Mouse (Mus musculus) kidney, adult 2 months (tissue): Measurements from ENCODE around the gene Slc41a2. TPM values are rescaled to one million over a fixed set of nuclear protein-coding genes. Genes with fewer than 3 reads are reported as not detected.

Source experiments
- DNase-seq: peaks from one replicate; pipeline ENCODE4 v3.0.0; 2021
- H3K27ac ChIP-seq: fragments of 200-500 bp; 2 replicates; pipeline ENCODE4 v1.5.1; 2012; ENCODE audit warnings: low read depth, low read length, control low read depth, inconsistent platforms; ENCODE audit not compliant: insufficient read depth
- H3K27me3 ChIP-seq: fragments of 200-500 bp; replicated peaks from 2 replicates; pipeline ENCODE4 v1.6.1; 2012; ENCODE audit warnings: mild to moderate bottlenecking, moderate library complexity, low read length, inconsistent platforms; ENCODE audit not compliant: control insufficient read depth, insufficient read depth
- H3K36me3 ChIP-seq: fragments of 200-500 bp; 2 replicates; pipeline ENCODE4 v1.6.1; 2012; ENCODE audit warnings: mild to moderate bottlenecking, moderate library complexity, low read length, inconsistent platforms; ENCODE audit not compliant: control insufficient read depth, insufficient read depth
- H3K4me1 ChIP-seq: fragments of 200-500 bp; 2 replicates; pipeline ENCODE4 v1.6.1; 2011; ENCODE audit warnings: low read length; ENCODE audit not compliant: control insufficient read depth, insufficient read depth
- H3K4me3 ChIP-seq: fragments of 200-500 bp; 2 replicates; pipeline ENCODE4 v1.5.1; 2011; ENCODE audit warnings: mild to moderate bottlenecking, low read depth, low read length, control low read depth; ENCODE audit not compliant: insufficient read depth
- CTCF ChIP-seq: fragments of 200-500 bp; conservative IDR thresholded peaks from 2 replicates; pipeline ENCODE4 v1.5.1; 2011; ENCODE audit warnings: low read depth, mild to moderate bottlenecking, control low read depth, low read length, moderate library complexity, mixed read lengths; ENCODE audit not compliant: insufficient read depth, insufficient read length
- POLR2A ChIP-seq: fragments of 200-500 bp; IDR thresholded peaks from one replicate; pipeline ENCODE4 v1.6.1; 2011; ENCODE audit warnings: low read depth, low read length, control low read depth
- WGBS: fragments of 180-500 bp; shearing (Covaris S2); methylation state at CpG from one replicate; pipeline ENCODE4 v1.1.7; 2018; 5-methylcytosine and 5-hydroxymethylcytosine counted together
- polyA plus RNA-seq: library from polyadenylated mRNA; depleted of rRNA; stranded (reverse); fragments of >200 nt; gene quantifications from 2 replicates; pipeline ENCODE4 v1.2.3, GENCODE M21; 2012; rRNA removed

Gene Slc41a2
- polyA plus RNA-seq, 1 experiment, result 6.4 TPM

DNA sequence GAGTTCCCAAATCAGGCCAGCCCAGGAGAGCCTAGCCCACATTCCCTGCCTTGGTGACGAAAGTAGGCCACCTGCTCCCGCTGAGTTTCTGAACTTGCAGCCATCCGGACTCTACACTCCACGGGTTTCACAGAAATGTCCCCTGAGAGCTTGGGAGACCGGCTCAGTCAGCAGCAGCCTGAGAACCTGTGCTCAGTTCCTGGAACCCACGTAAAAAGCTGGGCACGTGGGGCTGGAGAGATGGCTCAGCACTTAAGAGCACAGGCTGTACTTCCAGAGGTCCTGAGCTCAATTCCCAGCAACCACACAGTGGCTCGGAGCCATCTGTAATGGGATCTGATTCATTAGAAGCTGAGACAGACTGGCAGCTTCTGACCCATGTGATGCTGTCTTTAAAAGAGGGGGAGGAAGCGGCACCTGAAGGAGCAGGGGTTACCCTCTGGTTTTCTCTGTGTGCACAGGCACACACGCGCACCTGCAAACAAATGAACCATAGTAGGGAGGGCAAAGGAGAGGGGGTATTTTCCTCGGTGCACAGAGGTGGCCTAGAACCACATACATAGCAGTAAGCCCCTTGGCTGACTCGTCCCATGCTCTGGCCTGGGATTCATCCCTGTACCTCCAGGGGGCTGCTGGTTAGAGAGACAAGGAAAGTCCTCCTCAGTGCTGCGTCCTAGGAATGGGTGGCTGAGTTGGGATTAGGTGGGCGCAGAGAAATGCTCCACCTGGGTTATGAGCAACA lies 155.7 kb downstream of the Slc41a2 start:
- Histone ChIP-seq H3K4me1 (peaks cover 28% of the 10 kb centered on the region), H3K36me3 (no peaks in the 10 kb centered on the region), H3K27ac (no peak overlapping the region; the same call in 1 of the 2 replicates), H3K4me3 (no peak overlapping the region), H3K27me3 (no peaks in the 10 kb centered on the region)
- WGBS, result 54% methylated on average over 15 of the region's 15 CpGs
- peak; percentile 89 for DNase-seq
- no peak for TF ChIP-seq POLR2A
- TF ChIP-seq CTCF, result no peak

Other genes starting within 250 kb of the Slc41a2 start
- 0.37 and 0.41 TPM in 2 replicates for gene D10Wsu102e, start 22.3 kb upstream of the Slc41a2 start, polyA plus RNA-seq
- gene Aldh1l2, start 196.3 kb upstream of the Slc41a2 start, polyA plus RNA-seq, result 0.87 and 1.1 TPM in 2 replicates
- gene Washc4, start 205.9 kb upstream of the Slc41a2 start, polyA plus RNA-seq, result 2.8 and 4.0 TPM in 2 replicates